Mouse (Mus musculus) liver, embryonic 14.5 days (tissue): Measurements from ENCODE around the gene Actrt2. TPM values are rescaled to one million over a fixed set of nuclear protein-coding genes. Genes with fewer than 3 reads are reported as not detected.

Experiments
- ATAC-seq: fragments of 200-750 bp; cut with Nextera tagmentation; 2 replicates; pipeline ENCODE4 v1.8.0; 2017; ENCODE audit warnings: moderate number of reproducible peaks, mild to moderate bottlenecking, moderate library complexity; ENCODE audit not compliant: insufficient read depth
- DNase-seq, 3 experiments: peaks; one replicate each; pipeline ENCODE4 v3.0.0-alpha.2; 2012 to 2013; ENCODE audit warnings: low read depth in 3 of 3, low spot score in 3 of 3
- H3K27ac ChIP-seq: fragments of 300-500 bp; sonication (generic); 2 replicates; pipeline ENCODE4 v1.5.1; 2014; ENCODE audit warnings: moderate library complexity, mild to moderate bottlenecking, control low read depth, inconsistent platforms
- H3K27me3 ChIP-seq: fragments of 300-500 bp; sonication (generic); 2 replicates; pipeline ENCODE4 v1.6.1; 2014; ENCODE audit warnings: mild to moderate bottlenecking, low read length, moderate library complexity; ENCODE audit not compliant: control insufficient read depth, insufficient read depth
- H3K36me3 ChIP-seq: fragments of 300-500 bp; sonication (generic); replicated peaks from 2 replicates; pipeline ENCODE4 v1.6.1; 2014; ENCODE audit warnings: low read depth; ENCODE audit not compliant: control insufficient read depth, insufficient read depth
- H3K4me1 ChIP-seq, 2 experiments: fragments of 200-500 bp in 1 of 2; fragments of 300-500 bp in 1 of 2; sonication (generic) in 1 of 2; replicated peaks; 2 replicates each; pipeline ENCODE4 v1.6.1; 2012 to 2014; ENCODE audit warnings: antibody characterized with exemption in 1 of 2, inconsistent platforms in 1 of 2, low read length in 1 of 2; ENCODE audit not compliant: control insufficient read depth in 2 of 2, insufficient read depth in 2 of 2
- H3K4me2 ChIP-seq: fragments of 300-500 bp; sonication (generic); 2 replicates; pipeline ENCODE4 v1.6.1; 2014; ENCODE audit warnings: low read depth, mild to moderate bottlenecking, control low read depth, moderate library complexity
- H3K4me3 ChIP-seq, 2 experiments: fragments of 200-500 bp in 1 of 2; fragments of 300-500 bp in 1 of 2; sonication (generic) in 1 of 2; 2 replicates each; pipeline ENCODE4 v1.5.1; 2012 to 2014; ENCODE audit warnings: low read depth in 2 of 2, low read length in 2 of 2, mild to moderate bottlenecking in 2 of 2, control low read depth in 1 of 2, inconsistent platforms in 1 of 2, moderate library complexity in 1 of 2; ENCODE audit not compliant: insufficient read depth in 1 of 2
- H3K9ac ChIP-seq: fragments of 300-500 bp; sonication (generic); replicated peaks from 2 replicates; pipeline ENCODE4 v1.6.1; 2014; ENCODE audit warnings: mild to moderate bottlenecking, control low read depth, moderate library complexity
- H3K9me3 ChIP-seq: fragments of 300-500 bp; sonication (generic); 2 replicates; pipeline ENCODE4 v1.6.1; 2016; ENCODE audit warnings: low read length, mixed read lengths; ENCODE audit not compliant: control insufficient read depth
- CTCF ChIP-seq: IDR thresholded peaks from 2 replicates; pipeline ENCODE4 v1.5.1; 2016; ENCODE audit warnings: antibody characterized with exemption, low read depth, control low read depth
- EP300 ChIP-seq: IDR thresholded peaks from 2 replicates; pipeline ENCODE4 v1.6.1; 2016; ENCODE audit warnings: antibody characterized with exemption, low read depth
- WGBS: fragments of 180-500 bp; shearing (Covaris S2); extraction: QIAGEN DNeasy Blood & Tissue Kit; methylation state at CpG from one replicate; pipeline ENCODE4 v1.1.7; 2014; ENCODE audit not compliant: insufficient replicate concordance; 5-methylcytosine and 5-hydroxymethylcytosine counted together
- polyA plus RNA-seq, 2 experiments: library from polyadenylated mRNA; depleted of rRNA in 1 of 2; stranded (reverse) in 1 of 2; unstranded in 1 of 2; fragments of >200 nt; fragmentation: Nextera tagmentation in 1 of 2; extraction: Ambion mirVana in 1 of 2; gene quantifications; 2 replicates each; pipeline versions ENCODE4 v1.2.1 to v1.2.3; 2012 to 2014

Gene Actrt2
- polyA plus RNA-seq, 2 experiments: not detected

GRCm38 (mm10) chr4:154649083-154649747, 18.5 kb downstream of the Actrt2 start:
- no peaks in the 10 kb centered on the region for H3K36me3 ChIP-seq
- no peaks in the 10 kb centered on the region; the same call in 1 of the 2 replicates for H3K27me3 ChIP-seq
- no peak overlapping the region for H3K27ac ChIP-seq
- no peak overlapping the region for H3K9ac ChIP-seq
- H3K4me2 ChIP-seq: no peak overlapping the region
- H3K4me1 ChIP-seq: no peaks in the 10 kb centered on the region
- ATAC-seq (no peak), DNase-seq (no peak)
- no peak for TF ChIP-seq CTCF
- no peak for TF ChIP-seq EP300
- 67% methylated on average over 19 of the region's 19 CpGs for WGBS
- H3K4me3 ChIP-seq: no peak overlapping the region
- no peaks in the 10 kb centered on the region for H3K9me3 ChIP-seq

DNA sequence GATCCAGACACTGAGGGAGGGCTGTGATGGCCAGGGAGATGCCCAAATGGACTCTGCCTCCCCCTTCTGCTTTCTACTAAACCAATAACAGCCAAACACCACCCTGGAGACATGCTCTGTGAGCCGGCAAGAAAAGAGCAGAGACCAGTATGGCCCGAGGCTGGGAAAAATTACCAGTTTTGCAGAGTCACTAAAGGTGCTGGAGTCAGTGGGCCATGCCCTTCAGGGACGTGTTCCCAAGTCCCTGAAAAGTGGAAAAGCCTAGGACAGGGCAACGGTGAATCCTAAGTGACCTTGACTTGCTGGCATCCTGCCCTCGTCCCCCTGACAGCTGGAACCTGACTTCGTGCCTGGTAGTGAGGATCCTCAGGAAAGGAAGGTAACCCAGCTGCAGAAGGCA, 25.2 kb downstream of the Actrt2 start:
- Histone ChIP-seq H3K27me3 (peaks cover 66% of the 10 kb centered on the region), H3K9ac (no peak overlapping the region), H3K36me3 (no peaks in the 10 kb centered on the region), H3K9me3 (no peaks in the 10 kb centered on the region), H3K4me2 (no peak overlapping the region), H3K4me1 (no peaks in the 10 kb centered on the region), H3K4me3 (no peak overlapping the region), H3K27ac (no peak overlapping the region)
- 5% methylated on average over 6 of the region's 6 CpGs for WGBS
- no peak for DNase-seq
- TF ChIP-seq CTCF (no peak), EP300 (no peak)
- ATAC-seq: no peak

GRCm38 (mm10) chr4:154641296-154642110, 26.2 kb downstream of the Actrt2 start:
- no peak for DNase-seq
- Histone ChIP-seq H3K36me3 (no peaks in the 10 kb centered on the region), H3K9ac (no peak overlapping the region), H3K27ac (no peak overlapping the region), H3K9me3 (no peaks in the 10 kb centered on the region), H3K4me3 (no peak overlapping the region), H3K4me2 (no peak overlapping the region), H3K4me1 (no peaks in the 10 kb centered on the region), H3K27me3 (peaks cover 75% of the 10 kb centered on the region)
- 3% methylated on average over 32 of the region's 32 CpGs for WGBS
- ATAC-seq: no peak
- no peak for TF ChIP-seq EP300
- TF ChIP-seq CTCF: no peak

- Histone ChIP-seq H3K4me2 (no peak overlapping the region), H3K27ac (no peak overlapping the region), H3K9ac (no peak overlapping the region), H3K27me3 (peaks cover 84% of the 10 kb centered on the region), H3K36me3 (no peaks in the 10 kb centered on the region), H3K4me3 (no peak overlapping the region), H3K4me1 (no peaks in the 10 kb centered on the region), H3K9me3 (no peaks in the 10 kb centered on the region)
- ATAC-seq (no peak), DNase-seq (no peak)
- no peak for TF ChIP-seq EP300
- TF ChIP-seq CTCF: no peak
- WGBS: 3% methylated on average over 20 of the region's 20 CpGs
Observed at GRCm38 (mm10) chr4:154640443-154641295, 27.0 kb downstream of the Actrt2 start.
